Mouse (Mus musculus) heart, embryonic 14.5 days (tissue): ENCODE measurements around the gene Gm9922. TPM values are rescaled to one million over a fixed set of nuclear protein-coding genes. Genes with fewer than 3 reads are reported as not detected.

ENCODE experiments used
- polyA plus RNA-seq: library from polyadenylated mRNA; unstranded; fragments of >200 nt; fragmentation: Nextera tagmentation; extraction: Ambion mirVana; gene quantifications from 2 replicates; pipeline ENCODE4 v1.2.1, GENCODE M21; 2014

The Gm9922 gene
- polyA plus RNA-seq, 1 experiment from 2014 or later, result 5.3 TPM

Other genes starting within 250 kb of the Gm9922 start
- 20.5 and 23.9 TPM in 2 replicates for gene Tbc1d4, start 120.6 kb downstream of the Gm9922 start, polyA plus RNA-seq
- gene Commd6, start 89.1 kb downstream of the Gm9922 start, polyA plus RNA-seq, result 79.4 and 91.8 TPM in 2 replicates
- gene Uchl3, start 75.8 kb downstream of the Gm9922 start, polyA plus RNA-seq, result 95.6 and 97.6 TPM in 2 replicates
- 241 and 275 TPM in 2 replicates for gene Lmo7, start 143 bp upstream of the Gm9922 start, polyA plus RNA-seq